Mouse (Mus musculus) frontal cortex, postnatal 10 days (tissue): Measurements from ENCODE around the gene Nme3.

ENCODE experiments used
- DNase-seq, 2 experiments: peaks; one replicate each; pipeline ENCODE4 v3.0.0; 2022; ENCODE audit warnings: low spot score in 2 of 2, mixed read lengths in 1 of 2

Gene Nme3

DNA sequence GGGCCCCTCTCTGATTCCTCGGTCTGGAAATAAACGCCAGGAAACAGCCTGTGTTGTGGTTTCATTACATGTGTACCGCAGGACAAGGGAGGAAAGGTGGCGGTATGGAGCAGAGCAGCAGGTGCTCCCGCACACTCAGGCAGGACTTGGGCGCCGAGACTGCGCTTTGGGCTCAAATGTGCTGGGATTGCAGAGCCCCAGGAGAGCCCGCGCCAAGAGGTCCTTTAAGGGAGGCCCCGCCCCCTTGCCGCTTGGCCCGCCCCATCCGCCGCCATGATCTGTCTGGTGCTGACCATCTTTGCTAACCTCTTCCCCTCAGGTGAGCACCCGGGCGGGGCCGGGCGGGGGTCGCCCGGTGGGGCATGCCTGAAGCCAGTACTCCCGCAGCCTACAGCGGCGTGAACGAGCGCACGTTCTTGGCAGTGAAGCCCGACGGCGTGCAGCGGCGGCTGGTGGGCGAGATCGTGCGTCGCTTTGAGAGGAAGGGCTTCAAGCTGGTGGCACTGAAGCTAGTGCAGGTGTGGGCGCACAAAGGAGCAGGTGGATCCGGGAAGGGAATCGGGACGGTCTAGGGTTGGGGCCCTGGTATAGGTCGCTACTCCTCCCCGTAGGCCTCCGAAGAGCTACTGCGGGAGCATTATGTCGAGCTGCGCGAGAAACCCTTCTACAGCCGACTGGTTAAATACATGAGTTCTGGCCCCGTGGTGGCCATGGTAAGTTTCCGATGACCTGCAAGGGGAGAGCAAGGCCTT is at the start of gene Nme3:
Gene Nme3 (plus strand): TSS at position 260 of the 752 bp plus-strand sequence.
- DNase-seq: peak in 1 of 2 experiments; percentile 74

DNA sequence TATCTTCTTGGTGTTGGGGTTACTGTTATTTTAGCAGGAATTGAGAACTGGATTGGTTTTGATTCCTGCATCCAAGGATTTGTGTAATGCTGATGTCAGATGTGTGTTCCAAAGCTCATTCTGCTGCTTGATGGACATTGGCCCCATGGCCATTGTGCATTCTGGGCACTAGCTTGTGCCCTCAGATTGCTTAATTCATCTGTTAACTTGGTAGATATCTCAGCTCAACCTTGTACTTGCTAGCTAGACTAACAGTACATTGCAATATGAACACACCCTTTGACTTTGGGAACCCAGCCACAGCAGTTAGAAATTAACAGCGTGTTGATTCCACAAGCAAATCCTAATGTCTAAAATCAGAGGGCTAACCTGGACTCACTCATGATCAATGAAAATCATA is 48.9 kb upstream of the Nme3 start:
- no peak for DNase-seq

DNA sequence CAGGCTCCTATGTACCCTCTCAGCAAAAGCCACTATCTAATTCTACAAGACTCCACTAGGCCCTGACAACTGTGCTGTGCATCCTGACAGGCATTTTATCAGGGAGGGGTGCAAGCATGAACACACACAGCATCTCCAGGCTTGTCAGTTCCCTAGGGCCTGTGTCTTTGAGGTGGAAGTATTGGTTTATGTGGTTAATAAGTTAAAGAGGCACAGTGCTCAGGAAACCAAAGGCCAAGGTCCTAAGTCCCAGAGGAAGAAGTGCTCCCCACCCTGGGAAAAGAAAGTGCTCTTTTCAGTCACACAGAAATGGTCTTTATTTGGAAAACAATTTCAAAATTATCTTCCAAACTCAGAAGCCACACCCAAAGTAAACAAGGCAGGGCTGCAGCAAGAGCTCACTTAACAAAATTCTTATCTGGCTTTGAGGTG is 47.7 kb upstream of the Nme3 start:
- DNase-seq: no peak

DNA sequence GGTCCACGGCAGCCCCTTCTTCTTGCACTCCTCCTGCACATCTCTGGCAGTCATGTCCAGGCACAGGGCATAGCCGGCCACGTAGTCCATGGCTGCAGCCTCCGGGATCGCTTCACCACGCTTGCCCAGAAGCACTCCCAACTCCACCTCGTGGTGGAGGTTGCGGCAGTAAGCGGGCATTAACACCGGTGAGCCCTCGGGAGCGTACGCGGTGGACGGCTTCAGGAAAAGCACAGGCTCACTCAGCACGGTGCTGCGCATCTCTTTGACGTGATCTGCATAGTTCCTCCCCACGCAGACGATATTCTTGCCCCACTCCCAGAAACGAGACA is 46.6 kb upstream of the Nme3 start:
- peak in 1 of 2 experiments; percentile 32 for DNase-seq

DNA sequence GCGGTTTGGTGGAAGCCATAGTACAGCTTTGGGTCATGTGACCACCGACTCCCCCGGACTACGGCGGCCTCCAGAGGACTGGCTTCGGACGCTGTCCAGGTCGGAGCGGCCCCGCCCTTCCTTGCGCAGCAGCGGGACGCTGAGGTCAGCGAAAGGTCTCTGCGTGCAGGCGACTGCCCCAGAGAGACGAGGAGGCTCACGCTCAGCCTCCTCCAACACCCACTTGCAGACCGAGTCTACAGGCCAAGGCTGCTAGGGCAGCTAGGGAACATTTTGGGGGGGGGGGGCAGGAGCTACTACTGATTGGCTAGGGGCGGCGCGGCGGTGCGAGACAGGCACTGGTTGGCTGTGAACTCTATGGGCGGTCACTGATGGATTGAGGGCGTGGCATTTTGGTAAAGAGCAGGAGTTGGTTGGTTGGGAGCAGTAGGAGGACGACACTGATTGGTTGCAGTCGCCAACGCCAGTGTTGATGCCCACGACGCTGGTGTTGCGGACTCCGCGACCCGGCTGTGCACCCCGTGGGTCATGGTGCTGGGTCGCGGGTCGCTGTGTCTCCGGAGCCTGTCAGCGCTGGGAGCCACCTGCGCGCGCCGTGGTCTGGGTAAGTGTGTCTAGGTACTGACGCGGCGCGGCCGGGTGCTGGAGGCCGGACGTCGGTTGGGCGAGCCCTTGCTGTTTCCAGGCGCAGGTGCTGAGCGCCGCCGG is 46.1 kb upstream of the Nme3 start, which contains the start of gene Fahd1:
Gene Fahd1 (minus strand): TSS at position 300 of the 708 bp plus-strand sequence.
- peak; percentile 95 to 96 for DNase-seq

DNA sequence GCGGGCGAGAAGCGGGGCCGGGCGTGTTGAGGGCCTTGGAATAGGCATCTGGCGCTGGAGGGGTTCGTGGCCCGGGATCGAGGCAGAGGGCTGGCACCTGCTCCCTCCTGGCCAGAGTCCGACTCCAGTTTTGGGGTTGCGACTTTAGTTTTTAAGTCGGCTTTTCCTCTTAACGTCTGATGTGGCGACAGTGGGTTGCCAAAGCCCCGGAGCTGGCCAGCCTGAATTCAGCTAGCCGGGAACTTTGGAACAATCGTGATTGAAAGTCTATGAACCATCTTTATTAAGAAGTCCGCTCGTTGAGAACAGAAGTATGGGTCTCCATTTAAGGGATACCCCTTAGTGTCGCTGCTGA is 45.5 kb upstream of the Nme3 start:
- no peak for DNase-seq

DNA sequence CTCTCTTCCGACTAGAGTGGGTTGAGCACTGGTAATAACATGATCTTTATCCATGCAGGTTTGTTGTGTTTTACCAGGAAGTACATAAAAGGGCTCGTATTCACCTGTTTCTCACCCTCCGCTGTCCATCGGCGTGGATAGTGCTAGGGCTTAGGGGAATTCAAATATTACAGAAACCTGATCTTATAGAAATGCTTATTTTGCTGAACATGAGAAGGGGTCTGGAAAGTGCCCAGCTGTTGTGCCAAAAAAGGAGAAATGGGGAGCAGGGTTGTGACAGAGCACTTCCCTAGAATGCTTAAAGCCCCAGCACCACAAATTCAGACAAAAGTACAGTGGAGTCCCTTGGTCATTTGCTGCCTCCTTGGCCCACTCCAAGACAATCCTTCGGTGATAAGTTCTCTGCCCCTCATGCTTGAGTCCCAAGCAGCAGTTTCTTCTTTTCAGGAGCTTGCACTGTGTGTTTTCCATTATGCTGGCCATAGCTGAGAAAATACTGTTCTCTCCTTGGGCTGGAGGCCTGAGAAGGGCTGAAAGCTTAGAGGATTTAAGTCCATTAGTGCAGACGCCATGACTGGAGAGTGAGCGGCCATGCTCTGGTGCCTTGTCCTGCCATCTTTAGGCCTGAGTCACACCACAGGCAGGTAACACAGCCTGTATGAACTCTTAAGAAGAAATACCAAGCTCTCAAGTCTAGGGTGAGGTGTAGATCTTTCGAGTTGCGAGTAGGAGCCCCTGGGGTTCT is 44.7 kb upstream of the Nme3 start:
- DNase-seq: no peak

DNA sequence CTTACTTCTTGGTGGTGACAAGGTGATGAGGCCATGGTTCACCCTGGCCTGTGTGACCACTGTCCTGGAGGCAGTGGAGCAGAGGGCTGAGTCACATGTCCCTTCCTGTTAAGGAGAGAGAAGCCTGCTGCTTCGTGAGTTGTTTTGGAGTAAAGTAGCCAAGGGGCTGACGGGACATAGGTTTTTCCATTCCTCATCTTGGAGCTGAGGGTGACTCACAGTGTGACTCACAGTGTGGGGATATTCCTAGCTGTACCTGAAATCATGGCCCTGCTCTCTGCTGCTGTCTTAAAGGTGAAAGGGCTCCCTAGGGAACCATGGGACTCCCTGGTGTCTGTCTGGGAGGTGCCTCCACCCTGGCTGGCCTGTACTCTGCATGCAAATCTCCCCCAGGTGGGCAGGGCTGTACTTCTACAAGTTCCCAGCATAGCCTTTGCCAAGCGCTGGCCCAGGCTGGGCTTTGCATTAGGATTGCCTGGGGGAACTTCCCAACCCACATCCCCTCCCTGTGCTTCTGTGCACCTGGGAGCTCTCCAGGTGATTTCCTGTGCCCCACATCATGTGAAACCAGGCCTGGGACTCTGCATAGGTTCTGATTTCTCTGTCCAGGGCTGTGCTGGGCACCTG is 40.3 kb upstream of the Nme3 start:
- DNase-seq: no peak

DNA sequence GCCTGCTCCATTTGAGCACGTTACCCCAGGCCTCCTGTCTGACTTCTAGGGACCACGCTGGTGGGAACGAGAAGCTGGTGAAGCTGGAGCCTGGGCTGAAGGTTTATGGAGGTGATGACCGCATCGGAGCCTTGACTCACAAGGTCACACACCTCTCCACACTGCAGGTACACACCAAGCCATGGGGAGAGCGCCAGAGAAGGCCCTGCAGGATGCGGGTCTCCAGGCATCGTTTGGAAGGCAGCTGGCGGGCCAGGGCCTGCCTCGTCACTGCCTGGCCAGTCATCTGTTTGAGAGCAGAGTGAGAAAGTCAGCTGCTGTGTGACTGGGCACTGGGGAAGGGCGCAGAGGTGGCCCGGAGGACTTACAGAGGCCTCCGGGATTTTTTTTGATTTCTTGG is 39.7 kb upstream of the Nme3 start:
- DNase-seq: no peak

DNA sequence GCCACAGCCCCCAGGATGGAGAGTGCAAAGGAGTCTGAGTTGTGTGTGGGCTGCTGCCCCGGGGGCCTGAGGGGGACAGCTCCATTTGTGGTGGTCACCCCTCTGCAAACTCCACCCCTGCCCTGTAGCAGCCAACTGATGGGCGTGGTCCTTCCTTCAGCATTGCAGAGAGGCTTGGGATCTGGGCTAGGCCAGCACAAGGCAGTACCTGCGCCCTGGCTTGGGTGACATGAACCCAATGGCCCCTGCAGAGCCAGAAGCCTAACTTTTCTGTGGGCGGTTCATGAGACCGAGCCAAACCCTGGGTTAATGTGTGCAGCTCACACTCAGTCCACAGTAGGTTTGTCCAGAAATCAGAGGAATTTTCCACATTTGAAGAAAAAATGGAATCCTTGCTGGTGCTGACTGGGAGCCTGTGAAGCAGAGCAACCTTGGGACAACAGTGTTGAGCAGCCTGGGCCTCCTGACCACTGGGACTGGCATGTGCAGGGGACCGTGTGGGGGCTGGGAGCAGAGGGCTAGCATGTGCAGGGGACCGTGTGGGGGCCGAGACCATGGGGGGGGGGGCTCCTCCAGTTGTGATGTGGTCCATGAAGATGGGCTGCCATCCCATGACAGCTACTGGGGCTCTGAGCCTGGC is 38.3 kb upstream of the Nme3 start:
- DNase-seq: no peak

DNA sequence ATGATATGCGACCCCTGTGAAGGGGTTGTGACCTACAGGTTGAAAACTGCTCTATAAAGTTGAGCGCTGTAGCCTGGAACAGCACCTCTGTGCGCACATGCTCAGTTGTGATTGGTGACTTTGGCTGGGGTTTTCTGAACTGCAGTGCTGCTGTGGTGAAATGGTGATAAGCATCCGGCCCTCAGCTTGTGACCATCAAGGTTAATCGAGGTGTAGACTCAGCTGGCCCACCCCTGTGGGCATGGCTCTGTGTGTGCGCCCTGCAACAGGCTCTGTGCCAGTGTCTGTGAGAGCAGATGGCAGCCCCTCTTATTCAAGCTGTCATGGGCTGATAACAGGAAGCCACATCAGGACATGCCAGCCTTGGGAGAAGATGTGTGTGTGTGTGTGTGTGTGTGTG is 37.3 kb upstream of the Nme3 start:
- no peak for DNase-seq

DNA sequence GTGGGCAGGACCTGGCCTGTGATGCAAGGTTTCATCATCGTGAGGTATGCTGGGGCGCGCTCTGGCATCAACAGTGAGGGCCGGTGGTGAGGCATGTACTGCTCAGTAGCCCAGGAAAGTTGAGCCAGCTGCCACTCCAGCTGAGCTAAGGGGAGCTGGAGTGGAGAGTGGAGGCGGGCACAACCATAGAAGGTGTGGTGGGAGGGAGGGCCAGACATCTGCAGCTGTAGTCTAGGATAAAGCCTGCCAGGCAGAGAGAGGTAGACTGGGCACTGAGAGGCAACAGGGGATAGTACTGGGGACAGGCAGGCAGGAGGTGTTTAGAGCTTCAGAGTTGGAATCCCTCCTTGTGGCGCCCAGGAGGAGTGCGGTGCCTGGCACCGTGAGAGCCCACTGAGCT is 36.2 kb upstream of the Nme3 start:
- no peak for DNase-seq

DNA sequence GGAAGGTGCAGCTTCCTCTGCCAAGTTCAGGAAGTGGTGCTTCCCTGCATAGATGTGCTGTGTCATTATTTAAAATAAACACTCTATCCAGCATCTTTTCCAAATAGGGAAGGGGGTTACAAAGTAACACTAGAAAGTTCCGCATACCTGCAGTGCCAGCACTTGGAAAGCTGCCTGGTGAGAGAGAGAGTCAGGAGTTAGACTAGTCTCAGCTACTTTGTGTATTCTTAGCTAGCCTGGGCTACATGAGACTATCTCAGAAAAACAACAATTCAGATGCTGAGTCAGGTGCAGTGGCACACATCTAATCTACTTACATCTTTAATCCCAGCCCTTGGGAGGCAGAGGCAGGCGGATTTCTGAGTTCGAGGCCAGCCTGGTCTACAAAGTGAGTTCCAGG is 34.5 kb upstream of the Nme3 start:
- DNase-seq: no peak

DNA sequence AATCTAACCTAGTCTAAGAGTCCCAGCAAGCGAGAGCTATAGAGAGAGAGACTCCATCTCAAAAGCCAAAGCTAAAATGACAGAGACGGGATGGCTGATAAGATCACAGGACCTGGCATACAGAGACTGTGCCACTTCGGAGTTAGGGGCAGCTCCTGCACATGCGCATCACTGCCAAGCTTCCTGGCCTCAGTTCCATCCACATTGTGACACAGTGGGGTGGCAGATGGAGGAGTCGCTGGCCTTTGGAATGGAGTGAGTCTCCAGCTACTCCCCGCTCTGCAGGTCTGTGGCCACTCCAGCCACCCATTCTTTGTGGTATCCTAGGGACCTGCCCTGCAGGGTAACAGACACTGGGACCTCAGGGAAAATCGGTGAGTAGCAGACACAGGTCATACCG is 30.5 kb upstream of the Nme3 start, which contains the start of gene Igfals:
Gene Igfals (plus strand): TSS at position 222 of the 400 bp plus-strand sequence.
- DNase-seq: no peak

DNA sequence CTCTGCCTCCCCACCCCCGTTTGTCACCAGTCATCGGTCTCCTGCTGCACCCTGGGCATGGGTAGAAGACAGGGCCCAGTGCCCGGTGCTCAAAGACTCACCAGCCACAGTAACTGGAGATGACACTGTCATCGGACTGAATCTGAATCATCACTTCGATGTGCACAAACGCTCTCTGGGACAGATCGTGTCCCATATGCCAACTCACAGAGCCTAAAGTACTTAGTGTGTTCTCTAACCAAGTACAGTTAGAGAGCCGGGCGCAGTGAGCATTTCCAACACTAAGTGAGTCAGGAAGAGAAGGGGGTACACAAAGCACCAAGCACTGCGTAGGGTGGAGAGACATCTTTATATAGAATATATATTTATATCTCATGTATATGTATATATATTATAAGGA is 28.4 kb upstream of the Nme3 start:
- no peak for DNase-seq

DNA sequence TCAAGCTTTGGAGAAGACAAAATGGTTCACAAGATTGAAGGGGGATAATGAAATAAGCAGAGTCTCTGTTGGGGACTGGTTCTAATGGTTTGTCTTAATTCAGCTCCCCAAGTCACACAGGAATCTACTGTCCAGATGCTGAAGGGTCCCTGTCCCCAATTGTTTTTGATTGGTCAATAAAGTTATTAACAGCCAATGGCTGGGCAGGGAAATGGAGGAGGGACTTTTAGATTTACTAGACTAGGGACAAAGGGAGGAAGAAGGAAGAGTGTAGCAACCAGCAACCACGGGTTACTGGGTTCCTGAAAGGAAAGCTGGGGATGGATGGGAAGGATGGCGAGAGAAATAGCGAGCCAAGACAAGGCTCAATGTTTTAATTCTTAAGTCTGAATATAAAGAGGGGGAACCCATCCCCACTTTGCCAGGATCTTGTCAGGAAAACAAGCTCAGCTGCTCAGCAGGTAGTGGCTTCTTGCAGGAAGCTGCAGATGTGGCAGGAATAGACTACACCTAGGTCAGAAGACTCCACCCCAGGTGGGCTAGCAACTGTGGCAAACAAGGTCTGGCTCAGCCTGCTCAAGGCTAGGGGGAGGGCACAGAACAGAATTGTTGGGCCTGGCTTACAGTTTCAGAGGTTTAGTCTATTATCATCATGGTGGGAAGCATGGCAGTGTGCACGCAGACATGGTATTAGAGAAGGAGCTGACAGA is 22.4 kb upstream of the Nme3 start:
- no peak for DNase-seq

DNA sequence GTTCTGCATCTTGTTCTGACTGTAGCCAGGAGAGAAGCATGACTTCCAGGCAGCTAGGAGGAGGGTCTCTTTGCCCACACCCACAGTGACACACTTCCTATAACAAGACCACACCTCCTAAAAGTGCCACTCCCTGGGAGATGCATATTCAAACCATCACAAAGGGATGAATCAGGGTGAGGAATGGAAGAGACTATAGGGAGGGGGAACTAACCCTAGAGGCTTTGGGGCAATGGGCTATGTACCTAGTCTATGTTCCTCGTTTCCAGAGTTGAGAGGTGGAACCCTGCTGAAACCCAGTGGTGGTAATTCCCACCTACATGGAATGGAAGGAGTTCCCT is 21.9 kb upstream of the Nme3 start:
- DNase-seq: no peak

DNA sequence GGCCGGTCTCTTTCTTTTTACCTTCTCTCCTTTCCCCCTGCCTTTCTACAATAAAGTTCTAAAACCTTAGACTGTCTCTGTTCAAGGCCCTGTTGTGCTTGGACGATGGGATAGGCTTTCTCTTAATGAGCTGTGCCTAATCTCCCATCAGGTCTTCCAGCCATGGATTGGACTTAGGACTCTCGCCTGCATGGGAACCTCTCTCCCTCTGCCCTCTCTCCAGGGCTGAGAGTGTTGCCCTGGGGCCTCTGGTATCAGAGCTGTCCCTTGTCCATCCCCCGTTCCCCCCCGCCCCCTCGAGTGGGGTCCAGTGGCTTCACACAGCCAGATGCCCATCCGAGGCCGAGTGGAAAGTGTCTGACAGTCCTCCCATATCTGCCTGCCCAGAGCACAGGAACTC is 21.3 kb upstream of the Nme3 start:
- DNase-seq: no peak

DNA sequence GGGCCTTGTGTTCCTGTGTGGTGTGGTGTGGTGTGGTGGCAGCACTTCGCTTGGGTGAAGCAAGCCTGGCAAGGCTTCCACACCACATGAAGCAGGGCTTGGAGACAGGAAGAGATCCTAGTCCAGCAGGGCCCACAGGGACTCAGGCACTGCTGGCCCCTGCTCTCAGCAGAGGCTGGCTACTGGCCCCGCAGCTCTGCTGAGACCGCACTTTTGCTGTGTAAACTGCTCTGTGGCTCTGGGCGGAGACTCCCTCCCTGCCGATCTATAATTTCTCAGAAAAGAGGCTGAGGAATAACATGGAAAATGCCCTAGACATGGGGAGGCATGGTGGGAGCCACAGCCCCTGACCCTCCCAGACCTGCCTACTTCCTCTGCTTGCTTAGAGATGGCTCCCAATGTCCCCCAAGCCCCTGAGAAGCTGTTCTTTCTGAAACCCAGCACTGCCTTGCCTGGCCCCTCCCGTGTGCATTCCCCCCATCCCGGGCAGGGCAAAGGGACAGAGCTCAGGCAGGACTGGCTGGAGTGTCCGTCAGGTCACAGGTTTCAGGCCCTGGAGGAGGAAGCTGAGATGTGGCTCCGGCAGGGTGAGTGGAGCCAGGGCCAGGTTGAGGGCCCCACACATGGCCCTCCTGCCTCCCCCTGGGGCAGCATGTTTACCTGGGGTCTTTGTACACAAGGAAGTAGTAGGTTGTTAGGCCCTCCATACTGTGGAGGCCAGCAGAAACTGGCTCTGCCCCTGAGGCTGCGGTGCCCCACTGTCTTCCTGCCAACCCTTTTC is 18.8 kb upstream of the Nme3 start:
- no peak for DNase-seq

DNA sequence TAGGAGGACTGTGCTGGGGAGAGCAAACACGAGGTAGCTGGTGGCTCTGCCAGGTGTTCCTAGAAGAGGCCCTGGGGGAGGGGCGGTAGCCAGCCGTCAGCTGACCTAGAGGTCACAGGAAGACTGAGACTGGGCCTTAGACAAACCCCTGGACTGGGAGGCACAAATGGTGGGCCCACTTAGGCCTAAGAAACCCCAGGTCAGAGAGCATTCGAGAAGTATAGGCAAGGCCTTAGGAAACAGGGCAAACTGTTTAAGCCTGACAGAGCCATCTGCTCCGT is 18.2 kb upstream of the Nme3 start:
- DNase-seq: no peak

DNA sequence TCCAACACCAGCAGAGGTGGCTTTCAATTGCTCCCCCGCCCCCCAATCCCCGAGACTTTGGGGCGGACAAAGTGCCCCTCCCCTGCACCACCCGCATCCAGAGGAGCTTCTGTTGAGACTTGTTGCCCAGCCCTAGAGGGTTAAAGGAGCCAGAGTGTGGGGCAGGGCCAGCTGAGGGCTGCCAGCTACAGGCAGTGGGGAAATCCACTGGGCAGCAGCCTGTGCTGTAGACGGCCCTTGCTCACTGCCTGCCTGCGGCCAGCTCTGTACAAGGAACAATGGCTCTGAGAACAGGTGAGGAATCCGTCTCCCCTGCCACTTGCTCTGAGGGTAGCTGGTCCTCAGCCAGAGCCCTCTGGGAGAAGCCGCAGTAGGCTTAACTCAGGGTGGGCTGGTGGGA is 17.8 kb upstream of the Nme3 start:
- no peak for DNase-seq
